Mouse (Mus musculus) bone marrow macrophage, adult 2 months (primary cell): ENCODE results near the gene Il1rap.

ENCODE experiments used
- CTCF ChIP-seq: IDR thresholded peaks from 2 replicates; pipeline ENCODE4 v1.5.1; 2012; ENCODE audit warnings: low read depth, mild to moderate bottlenecking, low read length, moderate library complexity
- POLR2A ChIP-seq: IDR thresholded peaks from 2 replicates; pipeline ENCODE4 v1.6.1; 2012; ENCODE audit warnings: mild to moderate bottlenecking, low read depth, low read length, borderline replicate concordance

- TF ChIP-seq POLR2A, result no peak
- TF ChIP-seq CTCF, result no peak
These were observed 151.1 kb downstream of the Il1rap start for GRCm38 (mm10) chr16:26732566-26732965.
